Mouse (Mus musculus) urinary bladder, postnatal 4 days (tissue): ENCODE results near the gene Wdr82.

Experiments
- DNase-seq, 2 experiments: peaks; one replicate each; pipeline ENCODE4 v3.0.0; 2021 to 2022; ENCODE audit warnings: low spot score in 2 of 2

Wdr82 gene

DNA sequence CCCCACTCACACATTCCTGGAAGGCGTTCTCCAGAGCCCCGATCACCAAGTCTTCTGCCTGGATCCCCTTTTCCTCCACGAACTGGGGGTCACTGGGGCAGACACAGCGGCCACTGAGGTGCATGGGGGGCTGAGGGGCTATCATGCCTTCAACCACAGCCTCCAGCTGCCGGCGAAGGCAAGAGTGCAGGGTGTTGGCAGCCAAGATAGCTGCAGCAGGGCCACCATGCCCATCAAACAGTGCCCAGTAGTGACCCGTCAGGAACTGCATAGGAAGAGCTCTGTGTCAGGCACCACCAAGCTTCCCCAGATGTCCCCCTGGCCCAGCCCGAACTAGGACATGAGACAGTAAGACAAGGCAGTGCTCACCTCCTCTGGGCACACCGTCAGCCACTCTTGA lies 27.0 kb downstream of the Wdr82 start:
- no peak for DNase-seq

DNA sequence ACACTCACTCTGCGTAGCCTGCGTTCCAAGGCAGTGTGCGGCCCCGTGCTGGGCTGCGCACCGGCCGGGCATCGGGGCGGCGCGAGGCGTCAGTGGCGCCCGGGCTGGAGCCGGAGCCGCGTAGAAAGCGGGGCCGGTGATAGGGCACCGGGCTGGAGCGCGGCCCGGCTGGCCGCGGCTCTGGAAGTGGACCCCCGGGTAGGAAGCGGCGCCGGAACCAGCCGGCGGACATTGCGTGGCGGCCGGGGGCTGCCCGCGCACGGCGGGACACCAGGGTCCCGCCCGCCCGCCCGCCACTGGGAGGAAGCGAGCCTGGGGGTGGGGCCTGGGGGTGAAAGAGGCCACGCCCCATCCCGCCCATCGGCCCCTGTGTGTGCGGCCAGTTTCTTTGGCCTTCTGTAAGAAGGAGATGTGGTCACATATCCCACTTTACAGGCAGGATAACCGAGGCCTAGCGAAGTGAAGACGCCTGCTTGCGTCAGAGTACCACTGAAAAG lies 28.3 kb downstream of the Wdr82 start:
- DNase-seq = peak; percentile 66 to 76

DNA sequence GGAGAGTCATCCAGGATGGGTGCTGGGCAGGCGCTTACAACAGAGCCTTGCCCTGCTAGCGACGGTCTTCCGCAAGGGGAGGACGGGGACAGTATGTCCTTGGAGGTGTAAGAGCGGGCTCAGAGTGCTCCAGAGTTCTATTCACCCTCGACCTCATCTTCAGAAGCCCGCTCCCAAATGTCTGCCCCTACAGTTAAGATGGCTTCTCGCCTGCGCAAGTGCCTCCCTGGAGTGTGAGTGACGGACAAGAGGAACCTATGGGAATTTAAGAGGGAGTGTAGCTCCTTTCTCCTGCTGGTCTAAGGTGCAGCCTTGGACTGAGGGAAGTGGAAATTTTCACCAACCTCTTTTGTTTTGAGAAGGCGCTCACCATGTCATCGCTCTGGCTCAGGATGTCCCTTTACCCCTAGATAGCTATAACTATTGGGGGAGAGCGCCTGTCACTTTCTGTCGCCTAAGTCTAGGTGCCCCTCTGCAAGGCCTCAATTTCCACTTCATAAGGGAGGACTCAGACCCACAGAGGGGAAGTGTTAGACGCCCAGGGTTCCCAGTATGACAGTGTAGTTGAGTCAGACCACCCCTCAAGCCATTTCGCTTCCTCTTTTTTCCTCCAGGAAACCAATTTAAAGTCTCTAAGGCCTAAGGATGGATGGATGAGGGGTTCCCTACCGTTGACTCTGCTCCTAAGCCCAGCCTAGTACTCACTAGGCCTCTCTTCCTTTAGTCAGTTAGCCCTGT lies 29.0 kb downstream of the Wdr82 start, which contains the start of gene Ppm1m:
TSS of gene Ppm1m (minus strand) at position 212 of the 738 bp plus-strand sequence.
- DNase-seq = no peak

DNA sequence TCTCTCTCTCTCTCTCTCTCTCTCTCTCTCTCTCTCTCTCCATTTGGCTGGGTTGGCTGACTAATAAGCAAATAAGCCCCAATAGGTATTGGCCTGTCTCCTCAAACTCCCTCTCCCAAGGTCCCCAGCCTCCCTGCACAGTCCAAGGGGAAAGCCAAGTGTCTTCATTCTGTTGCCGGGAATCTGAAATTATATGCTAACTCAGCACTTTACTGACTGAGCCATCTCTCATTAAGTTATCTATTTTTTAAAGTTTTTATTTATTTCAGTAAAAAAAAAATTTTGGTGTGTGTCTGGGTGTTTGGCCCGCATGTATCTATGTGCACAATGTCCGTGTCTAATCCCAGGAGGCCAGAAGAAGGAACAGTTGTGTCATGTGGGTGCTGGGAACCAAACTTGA lies 31.2 kb downstream of the Wdr82 start:
- DNase-seq = no peak

DNA sequence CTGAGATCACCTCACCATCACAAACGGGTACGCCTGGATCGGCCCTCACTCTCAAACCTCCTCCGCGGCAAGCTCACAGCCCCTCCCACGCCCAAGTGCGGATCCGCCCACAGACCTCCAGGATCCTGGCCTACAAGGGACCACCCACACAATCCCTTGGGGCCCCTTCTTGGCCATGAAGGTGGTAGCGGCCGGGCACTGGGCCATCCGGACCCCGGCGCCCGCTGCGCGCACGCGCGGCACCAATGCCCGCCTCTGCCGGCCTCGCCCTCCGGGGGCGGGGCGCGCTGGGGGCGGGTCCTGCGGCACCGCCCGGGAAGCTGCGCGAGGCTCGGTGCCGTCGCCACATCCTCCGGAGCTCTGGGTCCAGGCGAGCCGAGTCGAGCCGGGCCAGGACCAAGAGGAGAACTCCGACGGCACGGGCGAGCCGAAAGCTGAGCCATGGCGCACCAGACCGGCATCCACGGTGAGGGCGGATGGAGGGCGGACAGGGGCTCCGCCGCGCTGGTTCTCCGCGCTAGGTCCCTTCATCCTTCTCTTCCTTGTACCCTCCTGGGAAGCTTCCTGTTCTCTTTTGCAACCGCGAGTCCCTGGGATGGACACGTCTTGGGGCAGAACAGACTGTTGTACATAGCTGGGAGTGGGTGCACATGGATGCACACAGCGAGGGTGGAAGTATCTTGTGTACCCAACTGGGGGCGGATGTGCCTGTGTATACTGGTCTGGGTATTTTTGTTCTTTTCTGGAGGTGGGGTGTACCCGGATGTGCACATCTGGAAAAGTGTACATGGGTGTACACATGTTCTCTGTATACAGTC lies 32.3 kb downstream of the Wdr82 start, which contains the start of gene Twf2:
TSS of gene Twf2 (plus strand) at position 290 of the 818 bp plus-strand sequence.
- DNase-seq = peak; percentile 90 to 95

DNA sequence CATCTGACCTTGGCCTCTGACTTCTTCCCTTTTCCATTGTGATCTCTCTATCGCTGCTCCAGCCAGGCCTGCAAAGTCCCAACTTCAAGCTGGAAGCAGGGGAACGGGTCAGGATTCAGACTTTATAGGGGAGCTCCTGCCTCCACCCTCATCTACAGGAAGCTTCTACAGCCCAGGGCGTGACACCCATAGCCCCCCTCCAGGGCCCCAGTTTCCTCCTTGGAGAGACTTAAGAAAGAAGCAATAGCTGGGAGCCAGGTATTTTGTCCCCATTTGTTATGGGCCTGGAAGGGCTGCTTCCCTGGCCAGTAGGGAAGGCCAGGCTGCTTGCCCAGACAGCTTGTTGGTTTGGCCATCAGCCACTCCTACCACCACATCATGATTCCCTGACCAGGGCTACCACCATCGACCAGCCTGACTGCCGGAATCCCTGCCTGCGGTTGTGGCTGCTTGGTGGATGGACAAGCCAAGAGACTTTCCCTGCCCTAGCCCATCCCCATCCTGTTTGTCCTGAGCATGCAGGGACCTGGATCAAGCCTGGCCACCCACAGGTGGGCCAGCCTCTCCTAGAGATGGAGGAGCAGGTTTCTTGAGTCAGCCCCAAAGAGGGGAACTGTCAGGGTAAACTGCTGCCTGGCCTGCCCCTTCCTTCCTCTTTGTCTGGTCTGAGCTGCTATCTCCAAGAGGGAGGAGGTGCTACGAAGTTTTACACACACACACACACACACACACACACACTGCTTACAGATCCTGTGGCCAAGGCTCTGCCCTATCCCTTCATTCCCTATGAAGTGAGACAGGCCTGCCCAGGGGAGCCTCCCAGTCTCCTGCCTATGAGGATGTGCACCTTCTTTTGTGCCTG lies 33.5 kb downstream of the Wdr82 start:
- DNase-seq = no peak

DNA sequence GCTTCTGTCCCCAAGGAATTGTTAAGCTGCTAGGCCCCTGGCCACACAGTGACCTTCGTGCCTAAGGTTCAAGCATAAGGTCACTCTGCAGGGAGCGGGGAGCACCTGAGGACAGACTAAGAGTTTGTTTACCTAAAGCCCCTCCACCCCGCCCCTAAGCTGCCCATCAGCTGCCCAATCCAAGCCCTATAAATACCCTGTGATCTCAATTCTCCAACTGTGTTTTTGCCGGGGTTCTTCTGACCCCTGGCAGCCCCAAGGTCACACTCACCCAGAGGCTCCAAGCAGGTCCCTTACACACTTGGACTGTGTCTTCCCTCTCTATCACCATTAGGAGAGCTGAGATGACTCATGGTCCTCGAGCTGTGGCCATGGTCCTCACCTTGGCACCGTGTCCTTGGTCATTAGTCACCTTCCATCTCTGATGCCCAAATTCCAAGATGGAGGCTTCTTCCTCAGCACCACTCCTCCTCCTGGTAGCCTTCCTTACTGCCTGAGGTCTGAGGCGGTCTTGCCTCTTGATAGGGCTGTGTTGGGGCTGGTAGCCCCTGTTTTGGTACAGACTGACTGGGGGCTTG lies 35.1 kb downstream of the Wdr82 start:
- no peak for DNase-seq

DNA sequence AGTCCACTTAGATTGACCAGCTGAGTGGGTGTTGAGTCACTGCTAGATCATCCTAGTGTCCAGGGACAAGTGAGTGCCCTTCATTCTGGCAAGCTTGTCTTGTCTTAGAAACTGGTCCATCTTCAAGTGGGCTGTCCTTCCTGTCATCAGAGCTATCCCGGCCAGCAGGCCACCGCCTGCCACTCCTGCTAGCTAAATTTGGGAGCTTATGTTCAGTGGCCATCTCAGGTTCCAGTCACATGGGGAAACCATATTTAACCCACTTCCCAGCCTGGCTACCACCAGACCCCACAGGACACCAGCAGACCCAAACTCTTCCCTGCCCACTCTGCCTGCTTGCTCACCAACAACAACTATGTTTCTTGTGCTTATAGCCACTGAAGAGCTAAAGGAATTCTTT lies 35.8 kb downstream of the Wdr82 start:
- no peak for DNase-seq

DNA sequence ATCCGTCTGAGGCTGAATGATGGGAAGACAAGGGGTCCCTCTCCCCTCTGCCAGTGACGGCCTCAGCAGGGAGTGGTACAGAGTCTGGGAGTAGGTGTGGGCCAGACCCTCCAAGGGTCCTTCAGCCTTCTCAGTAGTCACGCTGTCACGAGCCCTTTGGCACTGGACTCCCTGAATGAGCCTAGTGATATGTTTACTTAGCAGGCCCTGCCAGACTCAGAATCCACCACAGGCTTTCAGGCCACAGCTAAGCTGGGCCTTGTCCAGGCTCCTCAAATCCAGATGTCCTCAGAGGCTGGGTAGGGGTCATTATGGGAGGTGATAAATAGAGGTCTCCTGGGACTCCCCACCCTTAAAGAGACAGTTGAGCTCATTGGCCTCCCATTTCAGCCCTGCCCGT lies 37.5 kb downstream of the Wdr82 start:
- DNase-seq = no peak

DNA sequence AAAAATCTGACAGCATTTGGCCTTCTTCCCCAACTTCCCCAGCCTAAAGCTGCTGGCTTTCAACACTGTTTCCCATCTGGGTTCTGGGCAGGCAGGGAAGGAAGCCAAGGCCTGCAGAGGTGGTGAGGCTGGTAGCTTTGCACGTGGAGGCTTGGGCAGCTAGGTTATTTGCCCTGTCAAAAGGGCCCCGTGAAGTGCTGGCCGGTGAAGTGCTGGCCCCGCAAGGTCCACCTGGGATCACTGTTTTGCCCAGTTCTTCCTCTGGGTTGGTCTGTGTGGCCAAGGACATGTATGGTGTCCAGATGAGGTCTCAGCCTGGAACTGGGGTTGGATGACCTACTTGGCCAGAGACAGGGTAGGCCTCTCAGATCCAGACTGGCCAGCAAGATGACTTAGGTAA lies 39.2 kb downstream of the Wdr82 start:
- DNase-seq = no peak

DNA sequence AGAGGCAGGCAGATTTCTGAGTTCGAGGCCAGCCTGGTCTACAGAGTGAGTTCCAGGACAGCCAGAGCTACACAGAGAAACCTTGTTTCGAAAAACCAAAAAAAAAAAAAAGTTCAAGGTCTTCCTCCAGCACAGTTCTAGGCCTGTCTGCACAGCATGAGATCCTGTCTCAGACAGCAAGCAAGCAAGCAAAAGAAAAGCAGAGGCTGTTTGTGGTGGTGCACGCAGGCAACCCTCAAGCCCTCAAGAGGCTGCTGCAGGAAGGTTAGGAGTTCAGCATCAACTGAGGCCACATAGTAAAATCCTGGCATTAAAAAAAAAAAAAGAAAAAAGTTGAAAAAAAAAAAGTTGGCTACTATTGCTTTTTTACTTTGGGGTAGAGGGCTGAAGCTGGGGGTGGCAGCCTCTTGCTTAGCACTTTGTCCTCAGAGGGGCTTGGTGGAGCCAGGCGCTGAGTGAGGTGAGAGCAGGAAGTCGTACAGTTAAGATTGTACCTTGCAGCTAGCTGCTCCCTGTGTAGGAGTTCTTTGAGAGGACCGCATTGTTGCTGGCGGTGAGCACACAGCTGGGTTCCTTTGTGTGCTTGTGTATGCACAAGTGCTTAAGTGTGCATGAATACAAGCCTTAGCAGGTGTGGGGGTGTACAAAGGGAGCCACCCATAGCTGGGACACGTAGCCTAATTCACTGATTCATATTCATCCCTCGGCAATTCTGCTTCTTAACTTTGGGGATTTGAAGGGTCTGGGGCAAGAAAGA lies 40.3 kb downstream of the Wdr82 start:
- DNase-seq = no peak

DNA sequence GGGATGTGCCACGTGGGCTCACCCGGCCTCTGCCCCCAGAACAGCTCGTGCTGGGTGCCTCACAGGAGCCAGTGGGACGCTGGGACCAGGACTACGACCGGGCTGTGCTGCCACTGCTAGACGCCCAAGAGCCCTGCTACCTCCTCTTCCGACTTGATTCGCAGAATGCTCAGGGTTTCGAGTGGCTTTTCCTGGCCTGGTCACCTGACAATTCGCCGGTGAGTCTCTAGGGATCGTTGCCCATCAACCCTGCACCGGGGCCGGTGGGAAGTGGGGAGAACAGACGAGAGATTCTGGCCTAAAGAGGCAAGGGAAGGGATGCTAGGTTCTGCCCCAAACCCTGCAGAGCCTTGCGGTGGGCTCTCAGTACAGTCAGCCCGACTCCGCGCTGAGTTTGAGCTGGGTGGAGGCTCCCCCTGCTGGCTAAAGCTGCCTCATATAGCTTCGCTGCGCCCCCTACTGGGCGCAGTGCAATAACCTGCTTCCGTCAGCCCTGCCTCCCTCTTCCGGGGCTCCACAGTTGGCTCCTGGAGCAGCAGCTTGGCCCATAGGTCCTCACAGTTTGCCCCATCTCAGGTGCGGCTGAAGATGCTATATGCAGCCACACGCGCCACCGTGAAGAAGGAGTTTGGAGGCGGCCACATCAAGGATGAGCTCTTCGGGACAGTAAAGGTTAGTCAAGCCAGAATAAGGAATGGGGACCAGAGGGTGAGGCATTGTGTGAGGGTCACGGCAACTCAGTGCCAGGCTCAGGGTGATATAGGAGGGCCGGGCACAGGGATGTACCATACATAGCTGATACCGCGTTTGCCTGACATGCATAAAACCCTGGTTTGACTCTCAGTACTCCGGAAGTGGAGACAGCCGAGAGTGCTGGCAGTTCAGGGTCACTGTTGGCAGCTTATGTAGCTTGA lies 41.2 kb downstream of the Wdr82 start:
- DNase-seq = peak; percentile 78 to 86

DNA sequence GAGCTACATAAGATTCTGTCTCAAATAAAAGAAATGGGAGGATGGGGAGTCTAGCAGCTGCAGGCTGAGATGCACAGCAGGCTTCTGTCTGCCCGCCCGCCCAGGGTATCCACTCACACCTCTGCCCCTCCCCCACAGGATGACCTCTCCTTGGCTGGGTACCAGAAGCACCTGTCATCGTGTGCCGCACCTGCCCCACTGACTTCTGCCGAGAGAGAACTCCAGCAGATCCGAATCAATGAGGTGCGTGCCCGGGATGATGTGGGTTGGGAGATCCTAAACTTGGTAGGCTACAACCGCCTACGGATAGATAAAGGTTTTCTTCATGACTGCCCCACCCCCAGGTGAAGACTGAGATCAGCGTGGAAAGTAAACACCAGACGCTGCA lies 41.9 kb downstream of the Wdr82 start:
- no peak for DNase-seq

DNA sequence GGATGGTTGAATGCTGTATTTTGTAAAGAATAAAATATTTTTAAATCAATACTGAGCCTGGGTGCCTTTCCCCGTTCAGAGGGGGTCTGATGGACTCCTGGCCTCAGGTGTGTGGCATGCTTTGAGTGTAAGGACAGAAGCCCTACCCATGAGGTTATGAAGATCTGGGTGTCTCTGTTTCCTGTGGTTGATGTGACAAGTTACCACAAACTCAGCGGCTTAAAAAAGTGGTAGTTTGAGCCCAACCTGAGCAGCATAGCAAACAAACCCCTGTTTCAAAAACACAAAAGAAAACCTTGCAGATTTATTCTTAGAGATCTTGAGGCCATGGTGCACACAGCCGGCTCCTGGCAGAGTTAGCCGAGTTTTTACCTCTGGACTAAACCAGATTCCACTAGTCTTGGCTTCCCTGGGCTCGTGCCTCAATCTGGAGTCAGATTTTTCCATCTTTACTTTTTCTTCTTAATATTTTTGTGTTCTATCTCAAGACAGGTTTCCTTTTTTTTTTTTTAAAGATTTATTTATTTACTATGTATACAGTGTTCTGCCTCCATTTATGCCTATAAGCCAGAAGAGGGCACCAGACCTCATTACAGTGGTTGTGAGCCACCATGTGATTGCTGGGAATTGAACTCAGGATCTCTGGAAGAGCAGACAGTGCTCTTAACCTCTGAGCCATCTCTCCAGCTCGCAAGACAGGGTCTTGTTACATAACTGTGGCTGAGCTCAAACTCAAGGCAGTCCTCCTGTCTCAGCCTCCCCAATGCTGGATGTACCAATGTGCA lies 44.8 kb downstream of the Wdr82 start:
- no peak for DNase-seq

DNA sequence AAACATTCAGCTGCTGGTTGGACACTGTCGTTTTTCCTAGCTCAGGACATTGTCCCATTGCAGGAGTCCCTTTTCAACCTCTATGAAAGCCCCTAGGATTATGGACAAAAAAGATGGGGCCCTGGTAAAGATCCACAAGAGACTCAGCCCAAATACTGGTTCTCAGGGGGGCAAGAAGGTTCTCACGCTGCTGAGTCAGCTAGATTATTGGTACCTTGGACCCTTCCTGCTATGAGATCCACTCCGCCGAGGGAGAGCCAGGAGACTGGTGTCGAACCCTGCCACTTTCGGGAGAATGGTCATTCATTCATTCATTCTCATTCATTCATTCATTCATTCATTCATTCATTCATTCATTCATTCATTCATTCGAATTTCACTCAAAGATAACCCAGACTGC lies 46.2 kb downstream of the Wdr82 start:
- DNase-seq = no peak

DNA sequence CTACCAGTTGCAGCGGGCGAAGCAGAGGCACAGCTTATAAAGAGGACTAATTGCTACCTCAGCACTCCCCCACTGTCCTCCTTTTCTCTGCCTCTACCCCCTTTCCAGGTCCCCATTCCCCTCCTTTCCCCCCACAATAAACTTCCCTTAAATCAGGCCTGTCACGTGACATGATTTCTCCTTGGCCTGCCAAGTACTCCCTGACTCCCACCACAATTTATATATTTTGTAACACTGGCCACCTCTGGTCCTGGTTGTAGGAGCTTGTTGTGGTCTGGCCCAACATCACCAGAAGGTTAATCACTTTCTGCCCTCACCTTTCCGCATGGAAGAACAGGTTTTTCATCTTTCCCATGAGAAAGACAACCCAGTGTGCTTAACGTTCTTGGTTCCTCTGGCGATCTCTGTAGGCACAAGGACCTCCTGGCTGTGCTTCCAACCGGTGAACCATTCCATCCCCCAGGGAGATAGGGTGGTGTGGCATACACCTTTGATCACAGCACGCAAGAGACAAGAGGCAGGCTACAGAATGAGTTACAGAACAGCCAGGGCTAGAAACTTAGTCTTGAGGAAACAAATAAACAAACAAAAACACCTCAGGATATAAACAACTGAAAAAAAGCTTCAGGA lies 50.3 kb downstream of the Wdr82 start:
- DNase-seq = no peak

DNA sequence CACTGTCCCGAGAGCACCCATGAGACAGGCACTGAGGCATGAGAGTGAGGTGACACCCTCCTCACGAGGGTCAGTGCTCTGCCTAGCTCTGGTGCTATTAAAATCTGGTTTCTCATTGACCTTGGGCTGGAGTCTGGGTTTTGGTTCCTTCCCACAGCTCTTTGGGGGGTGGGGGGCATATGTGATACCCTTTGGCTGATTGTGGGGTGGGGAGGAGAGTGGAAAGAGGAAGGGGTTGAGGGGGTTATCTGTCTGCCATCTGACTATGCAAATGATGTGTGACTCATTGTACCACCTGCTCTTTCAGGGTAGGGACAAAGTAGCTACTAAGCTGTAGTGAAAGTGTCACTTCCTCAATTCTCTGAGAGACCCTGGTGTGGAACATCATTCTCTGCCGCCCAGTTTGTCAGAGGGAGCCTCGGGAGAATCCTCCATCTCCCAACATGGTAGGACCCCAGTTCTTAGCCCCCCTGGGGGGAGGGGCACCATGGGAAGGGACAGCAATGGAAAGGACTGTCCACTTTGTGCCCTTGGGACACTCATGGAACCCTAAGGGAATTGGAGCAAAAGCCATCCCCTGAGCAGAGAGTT lies 51.6 kb downstream of the Wdr82 start, which contains the start of gene Tlr9:
TSS of gene Tlr9 (plus strand) at position 338 of the 591 bp plus-strand sequence.
- DNase-seq = no peak

DNA sequence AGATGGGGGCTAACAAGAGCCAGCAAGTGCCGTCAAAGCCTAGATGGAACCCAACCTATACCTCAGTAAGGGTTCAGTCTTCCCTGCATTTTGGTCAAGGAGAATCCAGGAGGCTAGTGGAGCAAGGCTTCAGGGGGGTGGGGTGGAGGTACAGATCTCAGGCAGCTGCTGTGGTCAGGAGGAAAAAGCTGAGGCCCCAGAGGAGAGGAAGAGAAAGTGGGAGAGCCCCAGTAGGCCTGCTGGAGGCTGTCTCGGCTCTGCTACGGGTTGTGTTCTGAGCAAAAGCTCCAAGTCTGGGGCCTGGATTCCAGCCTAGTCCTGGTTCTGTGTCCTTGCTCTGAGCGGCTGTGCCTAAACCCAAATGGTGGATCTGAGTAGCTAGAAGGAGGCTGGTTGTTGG lies 52.3 kb downstream of the Wdr82 start:
- DNase-seq = no peak
